Mouse (Mus musculus) activated CD4-positive, CD25-positive, alpha-beta regulatory T cell, adult 4 months (primary cell): Measurements from ENCODE around the gene Cdyl2. TPM values are rescaled to one million over a fixed set of nuclear protein-coding genes. Genes with fewer than 3 reads are reported as not detected.

Experiments
- ATAC-seq: one replicate; pipeline ENCODE4 v1.8.0; 2017
- polyA plus RNA-seq, 2 experiments: library from polyadenylated mRNA; unstranded; fragments of 100-300 nt; shearing (Covaris generic); gene quantifications; one replicate each; pipeline ENCODE4 v1.2.1; 2017

Cdyl2 gene
- polyA plus RNA-seq, 2 experiments from 2014 or later: 12.0 to 14.9 TPM

GRCm38 (mm10) chr8:116671543-116671942, 61.2 kb downstream of the Cdyl2 start:
- ATAC-seq: peak; percentile 23

- ATAC-seq: no peak
Observed at GRCm38 (mm10) chr8:116670604-116671003, 62.2 kb downstream of the Cdyl2 start.

- no peak for ATAC-seq
Observed at GRCm38 (mm10) chr8:116668977-116669376, 63.8 kb downstream of the Cdyl2 start.

GRCm38 (mm10) chr8:116666781-116667325, 65.9 kb downstream of the Cdyl2 start:
- ATAC-seq: no peak

GRCm38 (mm10) chr8:116661521-116661920, 71.3 kb downstream of the Cdyl2 start:
- no peak for ATAC-seq

GRCm38 (mm10) chr8:116656811-116657210, 76.0 kb downstream of the Cdyl2 start:
- ATAC-seq: no peak

GRCm38 (mm10) chr8:116654881-116655280, 77.9 kb downstream of the Cdyl2 start:
- ATAC-seq: no peak

GRCm38 (mm10) chr8:116652949-116653348, 79.8 kb downstream of the Cdyl2 start:
- no peak for ATAC-seq

GRCm38 (mm10) chr8:116649975-116650725, 82.6 kb downstream of the Cdyl2 start:
- no peak for ATAC-seq

GRCm38 (mm10) chr8:116645376-116645775, 87.4 kb downstream of the Cdyl2 start:
- peak; percentile 68 for ATAC-seq

GRCm38 (mm10) chr8:116640925-116641324, 91.9 kb downstream of the Cdyl2 start:
- no peak for ATAC-seq

GRCm38 (mm10) chr8:116637998-116638397, 94.8 kb downstream of the Cdyl2 start:
- ATAC-seq: peak; percentile 81

GRCm38 (mm10) chr8:116637193-116637592, 95.6 kb downstream of the Cdyl2 start:
- no peak for ATAC-seq

- ATAC-seq: no peak
Observed at GRCm38 (mm10) chr8:116636396-116636795, 96.4 kb downstream of the Cdyl2 start.

- ATAC-seq: peak; percentile 48
Observed at GRCm38 (mm10) chr8:116635972-116636371, 96.8 kb downstream of the Cdyl2 start.

GRCm38 (mm10) chr8:116635261-116635660, 97.5 kb downstream of the Cdyl2 start:
- peak; percentile 61 for ATAC-seq

- ATAC-seq: no peak
Observed at GRCm38 (mm10) chr8:116634436-116634835, 98.4 kb downstream of the Cdyl2 start.

- ATAC-seq: no peak
Observed at GRCm38 (mm10) chr8:116633470-116634150, 99.2 kb downstream of the Cdyl2 start.

GRCm38 (mm10) chr8:116630066-116630465, 102.7 kb downstream of the Cdyl2 start:
- ATAC-seq: no peak

GRCm38 (mm10) chr8:116628975-116629374, 103.8 kb downstream of the Cdyl2 start:
- ATAC-seq: no peak

GRCm38 (mm10) chr8:116627854-116628479, 104.8 kb downstream of the Cdyl2 start:
- ATAC-seq: peak; percentile 45

GRCm38 (mm10) chr8:116623591-116623990, 109.2 kb downstream of the Cdyl2 start:
- ATAC-seq: no peak

GRCm38 (mm10) chr8:116622326-116622725, 110.5 kb downstream of the Cdyl2 start:
- no peak for ATAC-seq
